Mouse (Mus musculus): Measurements from ENCODE around the gene Plcl2. TPM values are rescaled to one million over a fixed set of nuclear protein-coding genes. Genes with fewer than 3 reads are reported as not detected.

Plcl2 gene
- polyA plus RNA-seq, 1 experiment from 2014 or later: 9.0 TPM

DNA sequence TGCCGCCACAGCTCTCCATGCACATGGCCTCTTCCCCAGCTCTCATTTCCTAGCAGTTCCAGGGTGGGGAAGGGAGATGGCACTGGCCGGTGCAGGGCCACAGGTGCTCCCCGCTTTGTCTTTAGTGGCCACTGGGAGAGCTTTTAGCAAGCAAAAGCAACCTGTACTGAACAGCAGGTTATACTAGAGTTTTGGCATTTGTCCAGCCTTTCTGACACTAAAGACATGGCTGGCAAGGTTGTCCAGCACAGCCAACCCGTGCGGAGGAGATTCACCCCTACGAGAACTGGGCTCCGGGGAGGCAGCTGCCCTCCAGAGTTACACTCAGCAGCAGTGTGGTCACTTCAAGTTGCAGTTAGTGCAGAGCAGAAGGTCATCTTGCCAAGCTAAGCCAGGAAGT, 224.2 kb downstream of the Plcl2 start:
- H3K9me3 ChIP-seq (ENCODE audit: control insufficient read depth, low read length): no peaks in the 10 kb centered on the region
- H3K27ac ChIP-seq (ENCODE audit: low read depth, low read length): no peak overlapping the region
- H3K27me3 ChIP-seq (ENCODE audit: control insufficient read depth, insufficient read depth, low read length): no peaks in the 10 kb centered on the region
- H3K4me1 ChIP-seq (ENCODE audit: control insufficient read depth, insufficient read depth, low read length): no peaks in the 10 kb centered on the region
- ATAC-seq (ENCODE audit: insufficient read depth, low FRiP score, low TSS enrichment): no peak
- H3K4me3 ChIP-seq (ENCODE audit: low read depth, low read length): no peak overlapping the region
- H3K9ac ChIP-seq (ENCODE audit: low read length): no peak overlapping the region
- WGBS: 93% methylated on average over 7 of the region's 7 CpGs
- no peak overlapping the region for H3K4me2 ChIP-seq (ENCODE audit: low read depth)
- DNase-seq (ENCODE audit: low spot score): no peak
- H3K36me3 ChIP-seq (ENCODE audit: control insufficient read depth, insufficient read depth, low read length): no peaks in the 10 kb centered on the region

DNA sequence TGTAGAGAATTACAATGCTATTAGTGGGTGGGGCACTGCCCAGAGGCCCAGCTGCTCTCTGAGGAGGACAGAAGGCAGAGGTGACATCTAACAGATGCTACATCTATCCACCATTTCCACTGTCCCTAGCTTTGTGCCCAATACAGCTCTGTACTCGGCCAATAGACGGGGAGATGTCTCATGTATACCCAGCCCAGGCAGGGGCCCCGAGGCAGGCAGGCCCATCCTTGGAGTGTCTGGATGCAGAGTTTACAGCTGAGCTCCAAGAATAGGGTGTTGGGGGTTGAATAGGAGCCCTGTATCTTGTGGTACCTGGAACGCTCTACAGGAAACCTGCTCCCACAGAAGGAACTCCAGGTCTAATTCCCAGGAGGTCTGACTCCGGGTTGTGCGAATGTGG, 225.6 kb downstream of the Plcl2 start:
- Histone ChIP-seq H3K27ac (ENCODE audit: low read depth, low read length) (no peak overlapping the region), H3K9ac (ENCODE audit: low read length) (no peak overlapping the region), H3K4me1 (ENCODE audit: control insufficient read depth, insufficient read depth, low read length) (no peaks in the 10 kb centered on the region), H3K27me3 (ENCODE audit: control insufficient read depth, insufficient read depth, low read length) (no peaks in the 10 kb centered on the region), H3K9me3 (ENCODE audit: control insufficient read depth, low read length) (no peaks in the 10 kb centered on the region), H3K4me3 (ENCODE audit: low read depth, low read length) (no peak overlapping the region), H3K4me2 (ENCODE audit: low read depth) (no peak overlapping the region), H3K36me3 (ENCODE audit: control insufficient read depth, insufficient read depth, low read length) (no peaks in the 10 kb centered on the region)
- WGBS: 84% methylated on average over 6 of the region's 6 CpGs
- DNase-seq (ENCODE audit: low spot score): no peak
- ATAC-seq (ENCODE audit: insufficient read depth, low FRiP score, low TSS enrichment): no peak; the same call in 1 of the 2 replicates

DNA sequence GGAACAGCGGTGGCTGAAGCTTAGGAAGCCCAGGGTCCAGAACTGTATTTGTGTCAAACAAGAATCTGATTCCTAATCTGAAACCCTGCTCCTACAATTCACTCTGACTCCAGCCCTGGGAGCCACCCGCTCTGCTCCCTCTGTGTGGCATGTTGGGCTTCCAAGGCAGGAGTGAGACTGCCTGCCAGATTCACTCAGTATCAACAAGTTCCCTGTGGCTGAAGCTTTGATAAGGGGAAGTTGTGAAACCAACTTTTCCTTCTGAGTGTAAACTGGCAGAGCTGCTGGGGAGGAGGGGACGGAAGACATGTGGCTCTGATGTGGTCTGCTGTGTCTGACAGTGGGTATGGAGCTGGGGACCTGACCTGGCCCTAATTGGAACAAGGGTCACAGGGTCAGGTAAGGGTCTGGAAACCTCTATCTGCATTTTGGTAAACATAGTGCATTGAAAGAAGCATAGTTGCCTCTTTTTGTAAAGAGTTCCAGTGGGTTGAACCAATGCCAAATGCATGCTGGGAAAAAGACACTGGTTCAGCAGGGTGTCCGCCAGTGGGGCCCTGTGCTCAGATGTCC, 226.3 kb downstream of the Plcl2 start:
- 89% methylated on average over 4 of the region's 4 CpGs for WGBS
- H3K4me3 ChIP-seq (ENCODE audit: low read depth, low read length): no peak overlapping the region
- no peak overlapping the region for H3K9ac ChIP-seq (ENCODE audit: low read length)
- H3K4me1 ChIP-seq (ENCODE audit: control insufficient read depth, insufficient read depth, low read length): no peaks in the 10 kb centered on the region
- H3K36me3 ChIP-seq (ENCODE audit: control insufficient read depth, insufficient read depth, low read length): no peaks in the 10 kb centered on the region
- H3K9me3 ChIP-seq (ENCODE audit: control insufficient read depth, low read length): no peaks in the 10 kb centered on the region
- no peak overlapping the region for H3K27ac ChIP-seq (ENCODE audit: low read depth, low read length)
- DNase-seq (ENCODE audit: low spot score) (no peak), ATAC-seq (ENCODE audit: insufficient read depth, low FRiP score, low TSS enrichment) (no peak)
- H3K4me2 ChIP-seq (ENCODE audit: low read depth): no peak overlapping the region
- H3K27me3 ChIP-seq (ENCODE audit: control insufficient read depth, insufficient read depth, low read length): no peaks in the 10 kb centered on the region

DNA sequence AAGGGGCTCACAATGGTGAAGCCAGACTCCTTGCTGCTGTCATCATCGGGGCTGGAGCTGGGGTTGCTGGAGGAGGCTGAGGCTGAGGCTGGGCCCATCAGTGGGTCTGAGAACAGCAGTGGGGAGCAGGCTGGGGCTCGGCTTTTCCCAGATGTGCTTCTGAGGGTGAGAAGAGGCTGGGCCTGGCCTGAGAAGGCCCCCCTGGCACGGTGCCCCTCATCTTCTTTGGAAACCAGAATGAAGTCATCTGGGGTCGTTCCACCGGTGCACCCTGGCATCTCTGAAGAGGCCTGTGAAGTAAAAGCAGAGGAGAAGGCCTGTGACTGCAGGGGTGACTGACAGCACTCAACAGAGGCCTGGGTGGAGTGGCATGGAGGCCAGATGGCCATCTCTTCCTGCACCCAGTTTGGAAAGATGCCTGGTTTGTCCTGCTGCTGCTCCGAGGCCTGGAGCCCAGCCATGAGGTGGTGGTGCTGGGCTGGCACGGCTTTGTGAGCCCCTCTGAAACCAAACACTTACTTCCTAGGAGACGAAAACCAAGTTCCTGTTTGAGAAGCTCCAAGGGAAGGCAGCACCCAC, 226.8 kb downstream of the Plcl2 start:
- H3K4me3 ChIP-seq (ENCODE audit: low read depth, low read length): no peak overlapping the region
- no peak overlapping the region for H3K9ac ChIP-seq (ENCODE audit: low read length)
- no peaks in the 10 kb centered on the region for H3K4me1 ChIP-seq (ENCODE audit: control insufficient read depth, insufficient read depth, low read length)
- ATAC-seq (ENCODE audit: insufficient read depth, low FRiP score, low TSS enrichment): no peak
- no peaks in the 10 kb centered on the region for H3K36me3 ChIP-seq (ENCODE audit: control insufficient read depth, insufficient read depth, low read length)
- WGBS: 85% methylated on average over 8 of the region's 8 CpGs
- no peak for DNase-seq (ENCODE audit: low spot score)
- H3K27ac ChIP-seq (ENCODE audit: low read depth, low read length): no peak overlapping the region
- H3K9me3 ChIP-seq (ENCODE audit: control insufficient read depth, low read length): no peaks in the 10 kb centered on the region
- no peak overlapping the region for H3K4me2 ChIP-seq (ENCODE audit: low read depth)
- H3K27me3 ChIP-seq (ENCODE audit: control insufficient read depth, insufficient read depth, low read length): no peaks in the 10 kb centered on the region

DNA sequence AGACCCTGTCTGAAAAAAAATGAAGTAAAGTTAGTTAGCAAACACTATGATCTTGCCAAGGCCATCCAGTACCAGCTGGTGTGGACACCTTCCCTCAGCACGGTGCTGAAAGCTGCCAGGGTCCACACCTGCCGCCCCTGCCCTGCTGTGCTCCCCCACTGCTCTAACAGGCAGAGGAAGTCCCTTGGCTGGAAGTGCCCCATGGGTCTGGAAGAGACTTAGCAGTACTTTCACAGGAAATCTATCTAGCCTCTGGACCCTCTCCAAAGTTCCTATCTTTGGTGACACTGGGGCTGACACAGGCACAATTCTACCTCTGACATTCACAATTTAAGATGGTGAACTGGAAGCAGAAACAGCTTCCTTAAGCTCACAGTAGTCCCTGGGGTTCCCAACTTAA, 227.9 kb downstream of the Plcl2 start:
- H3K4me2 ChIP-seq (ENCODE audit: low read depth): no peak overlapping the region
- no peak overlapping the region for H3K27ac ChIP-seq (ENCODE audit: low read depth, low read length)
- no peaks in the 10 kb centered on the region for H3K9me3 ChIP-seq (ENCODE audit: control insufficient read depth, low read length)
- no peak overlapping the region for H3K4me3 ChIP-seq (ENCODE audit: low read depth, low read length)
- no peaks in the 10 kb centered on the region for H3K4me1 ChIP-seq (ENCODE audit: control insufficient read depth, insufficient read depth, low read length)
- H3K36me3 ChIP-seq (ENCODE audit: control insufficient read depth, insufficient read depth, low read length): no peaks in the 10 kb centered on the region
- no peak overlapping the region for H3K9ac ChIP-seq (ENCODE audit: low read length)
- no peaks in the 10 kb centered on the region for H3K27me3 ChIP-seq (ENCODE audit: control insufficient read depth, insufficient read depth, low read length)
- WGBS: 77% methylated on average over 2 of the region's 2 CpGs
- ATAC-seq (ENCODE audit: insufficient read depth, low FRiP score, low TSS enrichment) (no peak), DNase-seq (ENCODE audit: low spot score) (no peak)

Other genes with a start within 250 kb of the Plcl2 start
- gene Dazl, start 215.8 kb upstream of the Plcl2 start, polyA plus RNA-seq (2014; fragmentation: Nextera tagmentation; extraction: Ambion mirVana): 0.20 TPM in 1 of 2 replicates, not detected in the other